Mouse (Mus musculus) limb, embryonic 13.5 days (tissue): ENCODE results near the gene Cmtm6. TPM values are rescaled to one million over a fixed set of nuclear protein-coding genes. Genes with fewer than 3 reads are reported as not detected.

Experiments used
- ATAC-seq: fragments of 200-750 bp; cut with Nextera tagmentation; 2 replicates; pipeline ENCODE4 v1.8.0; 2017; ENCODE audit warnings: low read depth, moderate number of reproducible peaks, moderate TSS enrichment; ENCODE audit not compliant: low FRiP score
- H3K27ac ChIP-seq: fragments of 300-500 bp; sonication (generic); 2 replicates; pipeline ENCODE4 v1.5.1; 2015; ENCODE audit warnings: inconsistent platforms, mild to moderate bottlenecking, moderate library complexity
- H3K27me3 ChIP-seq: fragments of 300-500 bp; sonication (generic); 2 replicates; pipeline ENCODE4 v1.6.1; 2015; ENCODE audit warnings: mild to moderate bottlenecking, inconsistent platforms
- H3K36me3 ChIP-seq: fragments of 300-500 bp; sonication (generic); 2 replicates; pipeline ENCODE4 v1.6.1; 2015; ENCODE audit warnings: inconsistent platforms, mild to moderate bottlenecking, moderate library complexity
- H3K4me1 ChIP-seq: fragments of 300-500 bp; sonication (generic); 2 replicates; pipeline ENCODE4 v1.6.1; 2015; ENCODE audit warnings: inconsistent platforms
- H3K4me2 ChIP-seq: fragments of 300-500 bp; sonication (generic); replicated peaks from 2 replicates; pipeline ENCODE4 v1.6.1; 2015; ENCODE audit warnings: inconsistent platforms, mild to moderate bottlenecking, moderate library complexity
- H3K4me3 ChIP-seq: fragments of 300-500 bp; sonication (generic); 2 replicates; pipeline ENCODE4 v1.5.1; 2015; ENCODE audit warnings: moderate library complexity, mild to moderate bottlenecking, inconsistent platforms
- H3K9ac ChIP-seq: fragments of 300-500 bp; sonication (generic); 2 replicates; pipeline ENCODE4 v1.6.1; 2015; ENCODE audit warnings: mild to moderate bottlenecking, inconsistent platforms
- H3K9me3 ChIP-seq: fragments of 300-500 bp; sonication (generic); 2 replicates; pipeline ENCODE4 v1.6.1; 2016; ENCODE audit warnings: inconsistent platforms
- WGBS: fragments of 180-500 bp; shearing (Covaris S2); methylation state at CpG from one replicate; pipeline ENCODE4 v1.1.7; 2015; 5-methylcytosine and 5-hydroxymethylcytosine counted together
- polyA plus RNA-seq: library from polyadenylated mRNA; unstranded; fragments of >200 nt; fragmentation: Nextera tagmentation; extraction: Ambion mirVana; gene quantifications from 2 replicates; pipeline ENCODE4 v1.2.1, GENCODE M21; 2015

Cmtm6 gene
- polyA plus RNA-seq, 1 experiment from 2014 or later, result 32.0 TPM

- no peaks in the 10 kb centered on the region for H3K27me3 ChIP-seq
- 77% methylated on average over 6 of the region's 6 CpGs for WGBS
- peaks cover 1% of the 10 kb centered on the region for H3K9me3 ChIP-seq
- H3K4me3 ChIP-seq, result no peak overlapping the region
- no peak overlapping the region for H3K9ac ChIP-seq
- H3K4me1 ChIP-seq, result peaks cover 42% of the 10 kb centered on the region
- H3K4me2 ChIP-seq, result no peak overlapping the region
- ATAC-seq, result no peak
- peaks cover 9% of the 10 kb centered on the region for H3K36me3 ChIP-seq
- H3K27ac ChIP-seq, result no peak overlapping the region
Measured at GRCm38 (mm10) chr9:114777178-114778046, 46.5 kb downstream of the Cmtm6 start.

GRCm38 (mm10) chr9:114778047-114778390 is 47.1 kb downstream of the Cmtm6 start:
- H3K4me1 ChIP-seq, result peaks cover 42% of the 10 kb centered on the region

GRCm38 (mm10) chr9:114778877-114779276 is 48.0 kb downstream of the Cmtm6 start:
- H3K9ac ChIP-seq, result no peak overlapping the region
- no peak overlapping the region for H3K4me3 ChIP-seq
- no peaks in the 10 kb centered on the region for H3K9me3 ChIP-seq
- peaks cover 42% of the 10 kb centered on the region for H3K4me1 ChIP-seq
- WGBS, result 92% methylated on average over 7 of the region's 7 CpGs
- no peaks in the 10 kb centered on the region for H3K27me3 ChIP-seq
- no peak overlapping the region for H3K27ac ChIP-seq
- no peak overlapping the region for H3K4me2 ChIP-seq
- ATAC-seq, result no peak
- H3K36me3 ChIP-seq, result peaks cover 4% of the 10 kb centered on the region

More at GRCm38 (mm10) chr9:114778047-114778390, 47.1 kb downstream of the Cmtm6 start:
- H3K9ac ChIP-seq, result no peak overlapping the region
- no peak overlapping the region for H3K4me3 ChIP-seq
- no peaks in the 10 kb centered on the region for H3K9me3 ChIP-seq
- H3K4me2 ChIP-seq, result no peak overlapping the region
- H3K36me3 ChIP-seq, result peaks cover 4% of the 10 kb centered on the region
- no peak for ATAC-seq
- H3K27me3 ChIP-seq, result no peaks in the 10 kb centered on the region
- 74% methylated on average over 7 of the region's 7 CpGs for WGBS
- H3K27ac ChIP-seq, result no peak overlapping the region

GRCm38 (mm10) chr9:114779984-114780745 is 49.2 kb downstream of the Cmtm6 start:
- WGBS, result 23% methylated on average over 23 of the region's 23 CpGs
- 0 out of 2 replicates have a peak, but pooled peaks have one; percentile 11 for ATAC-seq

GRCm38 (mm10) chr9:114780746-114781525 is 50.0 kb downstream of the Cmtm6 start:
- ATAC-seq, result peak; percentile 39; the same call in 1 of the 2 replicates
- Histone ChIP-seq H3K27me3 (no peaks in the 10 kb centered on the region), H3K9ac (peak overlapping the region; percentile 87), H3K27ac (peak overlapping the region; percentile 88), H3K4me2 (peak overlapping the region; percentile 90), H3K4me3 (peak overlapping the region; percentile 72), H3K4me1 (peaks cover 38% of the 10 kb centered on the region), H3K36me3 (no peaks in the 10 kb centered on the region; the same call in 1 of the 2 replicates), H3K9me3 (no peaks in the 10 kb centered on the region)
- WGBS, result 1% methylated on average over 37 of the region's 38 CpGs

More at GRCm38 (mm10) chr9:114779984-114780745, 49.2 kb downstream of the Cmtm6 start:
- no peaks in the 10 kb centered on the region for H3K9me3 ChIP-seq
- peaks cover 37% of the 10 kb centered on the region for H3K4me1 ChIP-seq
- no peaks in the 10 kb centered on the region for H3K27me3 ChIP-seq
- H3K27ac ChIP-seq, result peak overlapping the region; percentile 88; the same call in 1 of the 2 replicates
- peaks cover under 1% of the 10 kb centered on the region; the same call in 1 of the 2 replicates for H3K36me3 ChIP-seq
- H3K9ac ChIP-seq, result peak overlapping the region; percentile 87
- H3K4me2 ChIP-seq, result peak overlapping the region; percentile 90
- peak overlapping the region; percentile 72 for H3K4me3 ChIP-seq

GRCm38 (mm10) chr9:114781526-114782212 is 50.8 kb downstream of the Cmtm6 start, which contains the start of gene Cmtm7:
Gene Cmtm7 (minus strand): TSS chr9:114781856.
- Histone ChIP-seq H3K4me2 (peak within 1 kb of the TSS; percentile 90), H3K27me3 (no peaks in the 10 kb centered on the region), H3K9me3 (no peaks in the 10 kb centered on the region), H3K4me1 (peaks cover 33% of the 10 kb centered on the region), H3K4me3 (peak within 1 kb of the TSS; percentile 72), H3K9ac (peak within 1 kb of the TSS; percentile 87), H3K27ac (peak within 1 kb of the TSS; percentile 88), H3K36me3 (no peaks in the 10 kb centered on the region; the same call in 1 of the 2 replicates)
- WGBS, result under 1% methylated on average over 54 of the region's 54 CpGs
- peak; percentile 86 for ATAC-seq

- H3K36me3 ChIP-seq, result no peaks in the 10 kb centered on the region
- ATAC-seq, result no peak
- H3K4me2 ChIP-seq, result peak overlapping the region; percentile 30; the same call in 1 of the 2 replicates
- no peak overlapping the region for H3K4me3 ChIP-seq
- WGBS, result 9% methylated on average over 16 of the region's 16 CpGs
- H3K27me3 ChIP-seq, result no peaks in the 10 kb centered on the region
- no peak overlapping the region; the same call in 1 of the 2 replicates for H3K9ac ChIP-seq
- 0 out of 2 replicates have a peak overlapping the region, but pooled peaks have one; percentile 15 for H3K27ac ChIP-seq
- H3K9me3 ChIP-seq, result no peaks in the 10 kb centered on the region
- peaks cover 17% of the 10 kb centered on the region for H3K4me1 ChIP-seq
Measured at GRCm38 (mm10) chr9:114785432-114786125, 54.7 kb downstream of the Cmtm6 start.

- H3K4me1 ChIP-seq, result peaks cover 8% of the 10 kb centered on the region
- no peak for ATAC-seq
Measured at GRCm38 (mm10) chr9:114787134-114787533, 56.2 kb downstream of the Cmtm6 start.

GRCm38 (mm10) chr9:114787716-114788115 is 56.8 kb downstream of the Cmtm6 start:
- Histone ChIP-seq H3K36me3 (no peaks in the 10 kb centered on the region), H3K4me1 (peaks cover 8% of the 10 kb centered on the region), H3K27ac (no peak overlapping the region), H3K4me3 (no peak overlapping the region), H3K4me2 (no peak overlapping the region), H3K27me3 (no peaks in the 10 kb centered on the region), H3K9me3 (no peaks in the 10 kb centered on the region), H3K9ac (no peak overlapping the region)
- ATAC-seq, result no peak
- WGBS, result 92% methylated on average over 7 of the region's 7 CpGs

More at GRCm38 (mm10) chr9:114787134-114787533, 56.2 kb downstream of the Cmtm6 start:
- Histone ChIP-seq H3K9me3 (no peaks in the 10 kb centered on the region), H3K27me3 (no peaks in the 10 kb centered on the region), H3K4me3 (no peak overlapping the region), H3K27ac (no peak overlapping the region), H3K36me3 (no peaks in the 10 kb centered on the region), H3K4me2 (no peak overlapping the region), H3K9ac (no peak overlapping the region)
- 95% methylated on average over 5 of the region's 5 CpGs for WGBS

GRCm38 (mm10) chr9:114788697-114789096 is 57.8 kb downstream of the Cmtm6 start:
- Histone ChIP-seq H3K9me3 (no peaks in the 10 kb centered on the region), H3K27me3 (no peaks in the 10 kb centered on the region), H3K4me3 (no peak overlapping the region), H3K4me2 (no peak overlapping the region), H3K4me1 (peaks cover 8% of the 10 kb centered on the region), H3K27ac (no peak overlapping the region), H3K9ac (no peak overlapping the region), H3K36me3 (no peaks in the 10 kb centered on the region)
- no peak for ATAC-seq
- WGBS, result 88% methylated on average over 8 of the region's 8 CpGs
